Mouse (Mus musculus): ENCODE data around the gene Pdia3. TPM values are rescaled to one million over a fixed set of nuclear protein-coding genes. Genes with fewer than 3 reads are reported as not detected.
A peak's percentile ranks its signal among the peaks of the same experiment; 100 is the strongest.
"Not testable (repeated sequence)": the region's sequence is repeated elsewhere in the genome, so short reads cannot be mapped to it uniquely, and the experiment has no call there.

Gene Pdia3
- total RNA-seq, 2 experiments from 2014 or later: 188 to 192 TPM

DNA sequence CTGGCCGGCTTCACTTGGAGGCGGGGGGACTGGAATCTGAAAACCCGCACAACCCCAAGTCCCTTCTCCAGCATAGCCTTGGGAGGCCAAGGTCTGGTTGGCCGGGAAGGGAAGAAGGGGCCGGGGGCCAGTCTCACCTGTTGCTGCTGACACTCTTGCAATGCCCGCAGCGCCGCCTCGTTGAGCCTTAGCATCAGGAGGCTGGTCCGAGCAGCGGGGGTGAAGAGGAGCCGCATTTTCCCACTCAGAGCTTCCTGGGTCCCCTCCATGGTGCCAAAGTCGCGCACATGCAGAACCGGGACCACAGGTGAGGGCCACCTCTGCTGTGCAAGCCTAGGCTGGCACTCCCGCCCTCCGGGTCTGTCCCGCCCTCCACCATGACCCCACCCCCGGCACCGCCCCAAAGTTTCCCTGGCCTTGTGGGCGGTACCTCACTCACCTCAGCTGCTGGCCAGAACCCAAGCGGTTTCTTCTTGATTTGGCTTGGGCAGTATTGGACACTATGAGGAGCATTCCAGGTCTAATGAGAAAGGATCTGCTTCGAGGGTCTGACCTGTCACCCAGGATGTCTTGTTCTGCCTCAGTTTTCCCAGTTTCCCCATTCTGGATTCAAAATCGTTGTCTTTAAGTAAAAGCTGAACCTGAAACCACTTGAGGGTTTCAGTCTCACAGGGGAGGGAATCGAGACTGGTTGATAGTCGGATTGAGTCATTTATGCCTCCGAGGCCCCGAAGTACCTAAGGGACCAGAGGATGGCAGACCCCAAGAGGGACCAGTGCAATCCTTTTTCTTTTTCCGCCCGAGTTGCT, 28.9 kb downstream of the Pdia3 start:
- no peak for DNase-seq (ENCODE audit: low spot score in 2 of 2)

DNA sequence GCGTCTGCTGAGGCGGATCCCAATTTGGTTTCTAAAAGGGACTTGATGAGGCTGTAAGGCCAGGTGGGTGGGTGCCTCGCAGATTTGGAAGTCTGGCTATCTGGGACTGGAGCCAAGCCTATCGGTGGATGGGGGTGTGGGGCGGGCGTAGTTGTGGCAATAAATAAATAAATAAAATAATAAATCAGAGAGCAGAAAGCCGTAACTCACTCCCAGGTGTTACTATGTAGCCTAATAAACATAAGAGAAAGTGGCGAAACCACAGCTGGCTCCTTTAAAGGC, 29.4 kb downstream of the Pdia3 start:
- DNase-seq (ENCODE audit: low spot score in 2 of 2): no peak

DNA sequence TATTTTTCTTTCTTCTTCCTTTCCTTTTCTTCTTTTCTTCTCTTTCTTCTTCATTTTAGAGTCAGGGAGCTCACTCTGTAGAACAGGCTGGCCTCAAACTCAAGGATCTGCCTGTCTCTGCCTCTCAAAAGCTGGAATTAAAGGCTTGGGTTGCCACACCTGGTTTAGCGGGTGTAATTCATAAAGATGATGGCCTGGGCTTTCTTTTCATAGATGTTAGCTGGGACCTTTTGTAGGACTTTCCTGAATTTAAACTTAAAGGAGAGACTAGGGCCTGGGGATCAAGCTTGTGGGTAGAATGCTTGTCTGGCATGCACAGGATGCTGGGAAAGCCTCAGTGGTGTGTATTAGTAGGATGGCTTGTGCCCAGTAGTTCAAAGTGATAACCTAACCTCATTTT, 30.6 kb downstream of the Pdia3 start, which contains the start of gene Ell3:
TSS of gene Ell3 (minus strand) at position 101 of the 400 bp plus-strand sequence.
- DNase-seq (ENCODE audit: low spot score in 2 of 2): no peak

DNA sequence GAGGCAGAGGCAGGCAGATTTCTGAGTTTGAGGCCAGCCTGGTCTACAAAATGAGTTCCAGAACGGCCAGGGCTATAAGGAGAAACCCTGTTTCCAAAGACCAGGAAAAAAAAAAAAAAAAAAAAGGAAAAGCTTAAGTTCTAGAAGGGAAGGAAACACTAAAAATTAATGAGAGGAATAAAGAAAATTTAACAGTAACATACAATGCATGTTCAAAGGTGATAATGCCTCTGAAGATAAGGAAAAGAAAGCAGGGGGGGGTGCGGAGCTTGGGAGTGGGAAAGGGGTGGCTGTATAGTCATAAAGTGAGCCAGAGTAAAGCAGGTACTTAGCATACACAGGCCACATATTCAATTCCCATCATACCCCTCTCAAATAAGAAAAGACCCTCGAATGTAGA, 31.5 kb downstream of the Pdia3 start:
- DNase-seq (ENCODE audit: low spot score in 2 of 2): no peak

DNA sequence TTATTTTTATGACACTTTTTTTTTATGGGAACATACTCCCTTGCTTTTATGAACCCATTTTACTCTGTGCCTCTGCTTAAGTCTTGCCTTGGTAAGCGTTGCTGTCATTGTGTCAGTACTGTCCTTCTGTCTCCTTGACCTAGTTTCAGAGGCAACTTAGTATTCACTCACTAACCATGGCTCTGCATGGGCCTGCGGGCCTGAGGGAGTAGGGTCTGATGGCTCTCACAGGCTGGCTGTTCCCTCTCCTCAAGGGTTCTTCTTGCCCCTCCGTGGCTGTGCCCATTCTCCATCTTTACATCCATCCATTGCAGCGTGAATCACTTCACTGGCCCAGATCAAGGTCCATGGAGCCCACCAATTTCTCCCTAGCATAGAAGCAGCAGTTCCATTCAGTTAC, 32.9 kb downstream of the Pdia3 start:
- no peak for DNase-seq (ENCODE audit: low spot score in 2 of 2)

DNA sequence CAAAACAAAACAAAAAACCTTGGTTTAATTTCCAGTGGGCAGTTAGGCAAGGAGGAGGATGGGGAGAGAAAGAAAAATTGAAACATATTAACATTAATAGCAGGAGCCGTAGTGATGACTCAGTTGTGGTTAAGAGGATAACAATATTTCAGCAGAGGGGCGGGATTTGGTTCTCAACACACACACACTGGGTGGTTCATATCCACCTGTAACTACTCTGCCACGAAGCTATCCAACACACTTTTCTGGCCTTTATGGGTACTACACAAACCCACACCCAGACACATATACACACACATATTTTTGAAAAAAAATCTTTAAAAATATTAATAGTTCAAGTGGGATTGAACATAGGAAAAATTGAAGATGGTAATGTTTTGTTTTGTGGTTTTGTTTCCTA, 33.4 kb downstream of the Pdia3 start:
- DNase-seq (ENCODE audit: low spot score in 2 of 2): no peak

DNA sequence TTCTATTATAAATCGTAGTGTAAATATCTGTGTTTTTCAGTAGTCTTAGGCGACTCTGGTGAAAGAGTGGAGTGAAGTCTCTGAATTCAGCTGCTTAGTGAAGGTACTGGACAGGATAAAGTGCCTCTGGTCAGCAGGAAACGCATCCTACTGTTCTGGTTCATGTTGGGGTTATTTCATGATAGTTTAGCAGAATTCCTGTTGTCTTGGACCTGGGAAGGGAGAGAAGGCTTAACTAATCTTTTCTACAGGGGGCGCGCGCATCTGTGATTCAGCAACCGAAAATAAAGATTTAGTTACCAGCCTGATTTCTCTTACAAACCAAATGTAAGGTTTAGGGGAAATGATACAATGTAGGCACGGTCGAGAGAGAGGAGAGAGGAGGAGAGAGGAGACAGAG, 34.6 kb downstream of the Pdia3 start:
- DNase-seq (ENCODE audit: low spot score in 2 of 2): peak; percentile 29 to 36

DNA sequence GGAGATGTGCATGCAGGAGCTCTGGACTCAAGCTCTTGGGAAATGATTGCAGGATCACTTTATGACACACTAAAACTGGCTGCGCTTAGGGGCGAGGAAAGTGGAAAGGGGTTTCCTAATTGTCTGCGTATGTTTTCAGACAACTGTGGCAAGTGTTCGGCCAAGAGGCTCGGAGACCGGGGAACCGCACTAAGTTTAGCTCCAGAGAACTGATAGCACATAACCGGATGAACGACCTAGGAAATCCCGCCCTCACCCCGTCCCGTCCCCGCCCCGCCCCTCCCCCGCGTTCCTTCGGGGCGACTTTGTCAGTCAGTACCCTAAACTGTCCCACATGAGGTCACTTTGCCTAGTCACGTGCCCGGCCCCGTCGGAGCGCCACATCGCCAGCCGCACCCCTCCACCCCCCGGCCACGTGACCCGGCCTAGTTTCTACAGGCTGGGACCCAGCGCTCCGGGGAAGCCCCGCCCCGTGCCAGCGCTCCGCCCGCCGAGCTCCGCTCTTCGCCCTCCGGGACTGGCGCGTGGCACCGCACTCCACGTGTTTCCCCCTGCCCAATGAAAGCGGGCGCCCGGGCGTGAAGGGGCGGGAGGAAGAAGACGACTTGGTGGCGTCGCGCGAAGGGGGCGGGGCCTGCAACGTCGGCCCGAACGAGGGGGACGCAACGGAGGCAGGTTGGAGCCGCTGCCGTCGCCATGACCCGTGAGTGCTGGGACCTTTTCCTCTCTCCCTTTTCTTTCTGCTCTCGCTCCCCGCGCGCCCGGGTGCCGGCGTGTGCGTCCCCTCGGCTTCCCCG, 35.4 kb downstream of the Pdia3 start, which contains the start of gene Serf2:
TSS of gene Serf2 (plus strand) at position 457 of the 797 bp plus-strand sequence.
- peak; percentile 96 to 99 for DNase-seq (ENCODE audit: low spot score in 2 of 2)

DNA sequence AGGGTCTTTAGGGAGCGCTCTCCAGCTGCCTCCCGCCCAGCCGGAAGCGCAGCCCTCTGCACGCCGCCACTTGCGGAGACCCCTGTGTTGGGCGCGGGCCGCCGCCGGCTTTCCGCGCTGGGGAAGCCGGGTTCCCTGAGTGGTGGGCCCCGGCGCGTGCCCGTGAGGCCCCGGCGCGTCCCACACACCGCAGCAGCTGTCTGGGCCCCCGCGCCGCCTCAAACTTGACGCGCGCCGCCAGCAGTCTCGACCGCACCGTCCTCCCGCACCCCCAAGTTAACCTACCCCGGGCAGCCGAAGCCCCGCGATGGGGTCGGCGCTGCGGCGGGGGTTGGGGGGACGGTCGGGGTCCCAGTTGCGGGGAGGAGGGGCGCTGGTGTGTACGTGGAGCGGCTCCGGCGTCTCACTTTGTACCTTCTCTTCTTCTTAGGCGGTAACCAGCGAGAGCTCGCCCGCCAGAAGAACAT, 36.0 kb downstream of the Pdia3 start:
- DNase-seq (ENCODE audit: low spot score in 2 of 2): peak; percentile 25 to 53

DNA sequence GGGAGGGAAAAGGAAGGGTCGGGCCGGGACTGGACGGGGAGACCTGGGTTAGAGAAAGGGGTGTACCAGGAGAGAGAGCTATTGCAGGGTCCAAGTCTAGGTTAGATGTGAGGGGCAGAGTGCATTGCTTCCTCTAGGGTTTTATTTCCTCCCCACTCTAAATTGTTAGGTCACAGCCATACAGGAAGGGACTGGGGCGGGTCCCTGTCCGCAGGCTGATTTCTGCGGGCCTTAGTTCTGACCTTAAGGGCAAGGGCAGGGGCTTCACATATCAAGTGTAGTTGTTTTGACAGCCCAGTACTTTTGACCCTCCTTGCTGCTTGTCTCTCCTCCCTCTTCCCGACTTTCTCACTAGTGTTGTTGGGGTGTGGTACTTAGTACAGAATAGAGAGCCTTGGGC, 36.5 kb downstream of the Pdia3 start:
- no peak for DNase-seq (ENCODE audit: low spot score in 2 of 2)

DNA sequence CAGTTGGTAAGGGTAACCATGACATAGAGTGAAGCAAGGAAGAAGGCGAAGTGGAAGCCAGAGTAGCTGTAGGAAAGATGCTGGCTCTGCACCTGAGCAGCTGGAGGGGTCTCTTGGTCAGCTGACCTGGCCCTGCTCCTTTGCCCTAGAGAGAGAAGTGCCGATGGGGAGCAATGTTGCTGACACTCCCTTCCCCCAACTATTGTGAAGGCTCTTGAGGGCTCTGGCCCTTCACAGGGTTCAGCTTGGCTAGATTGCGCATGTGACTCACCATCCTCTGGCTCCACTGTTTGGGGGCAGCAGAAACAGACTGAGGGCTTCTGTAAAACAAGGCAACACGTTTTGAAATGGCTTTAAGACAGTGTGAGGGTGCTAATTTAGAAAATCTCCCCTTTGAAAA, 38.8 kb downstream of the Pdia3 start:
- no peak for DNase-seq (ENCODE audit: low spot score in 2 of 2)

DNA sequence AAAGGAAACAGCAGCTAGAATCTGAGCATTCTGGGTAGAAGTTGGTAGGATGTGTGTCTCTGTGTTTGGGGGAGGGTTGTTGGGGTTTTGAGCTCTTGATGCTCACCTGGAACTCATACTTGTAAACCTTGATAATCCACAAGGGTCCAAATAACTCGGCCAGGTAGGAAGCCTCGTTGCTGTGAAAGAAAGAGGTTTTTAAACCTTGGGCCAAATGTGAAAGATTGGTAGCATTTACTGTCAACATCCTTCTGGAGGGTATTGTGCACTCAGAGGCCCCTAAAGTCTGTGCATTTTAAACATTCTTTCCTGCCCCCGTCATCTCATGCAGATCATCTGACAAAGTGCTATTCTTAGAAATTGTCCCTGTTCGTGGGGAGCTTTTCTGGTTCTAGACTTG, 39.4 kb downstream of the Pdia3 start, which contains the start of gene Hypk:
TSS of gene Hypk (plus strand) at position 301 of the 400 bp plus-strand sequence.
- no peak for DNase-seq (ENCODE audit: low spot score in 2 of 2)

DNA sequence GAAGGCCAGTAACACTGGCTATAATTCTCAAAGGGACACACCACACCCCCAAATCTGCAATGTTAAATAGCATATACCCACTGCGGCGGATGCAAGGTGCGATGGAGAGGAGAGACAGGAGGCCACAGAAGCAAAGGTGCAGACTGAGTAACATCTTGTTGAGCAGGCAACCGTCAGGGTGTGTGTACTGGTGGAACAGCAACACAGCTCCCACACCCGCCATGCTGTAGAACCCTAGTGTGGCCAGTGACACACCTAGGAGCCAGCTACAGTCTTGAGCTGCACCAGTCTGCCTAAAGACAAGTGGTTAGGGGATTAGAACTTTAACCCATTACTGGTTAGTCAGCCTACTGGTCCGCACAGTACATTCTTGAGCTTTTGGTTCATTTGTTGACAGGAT, 40.3 kb downstream of the Pdia3 start:
- DNase-seq (ENCODE audit: low spot score in 2 of 2): no peak

DNA sequence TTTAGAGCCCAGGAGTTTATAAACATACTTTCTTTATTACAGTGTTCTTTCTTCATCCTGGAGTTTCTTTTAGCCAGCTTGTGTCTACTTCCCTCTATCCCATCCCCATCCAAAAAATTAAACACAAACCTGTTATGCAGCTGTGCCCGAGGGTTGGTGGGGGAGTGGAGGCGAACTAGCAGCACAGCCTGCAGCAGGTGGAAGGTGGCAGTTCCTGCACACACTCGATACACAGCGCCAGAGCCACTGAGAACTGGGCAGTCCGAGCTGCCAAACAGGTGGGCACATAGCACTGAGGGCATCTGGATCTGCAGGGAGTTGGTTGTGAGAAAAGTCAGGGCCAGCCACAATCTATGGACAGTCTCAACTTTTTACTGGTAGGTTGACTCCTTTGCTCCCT, 42.0 kb downstream of the Pdia3 start:
- no peak for DNase-seq (ENCODE audit: low spot score in 2 of 2)

DNA sequence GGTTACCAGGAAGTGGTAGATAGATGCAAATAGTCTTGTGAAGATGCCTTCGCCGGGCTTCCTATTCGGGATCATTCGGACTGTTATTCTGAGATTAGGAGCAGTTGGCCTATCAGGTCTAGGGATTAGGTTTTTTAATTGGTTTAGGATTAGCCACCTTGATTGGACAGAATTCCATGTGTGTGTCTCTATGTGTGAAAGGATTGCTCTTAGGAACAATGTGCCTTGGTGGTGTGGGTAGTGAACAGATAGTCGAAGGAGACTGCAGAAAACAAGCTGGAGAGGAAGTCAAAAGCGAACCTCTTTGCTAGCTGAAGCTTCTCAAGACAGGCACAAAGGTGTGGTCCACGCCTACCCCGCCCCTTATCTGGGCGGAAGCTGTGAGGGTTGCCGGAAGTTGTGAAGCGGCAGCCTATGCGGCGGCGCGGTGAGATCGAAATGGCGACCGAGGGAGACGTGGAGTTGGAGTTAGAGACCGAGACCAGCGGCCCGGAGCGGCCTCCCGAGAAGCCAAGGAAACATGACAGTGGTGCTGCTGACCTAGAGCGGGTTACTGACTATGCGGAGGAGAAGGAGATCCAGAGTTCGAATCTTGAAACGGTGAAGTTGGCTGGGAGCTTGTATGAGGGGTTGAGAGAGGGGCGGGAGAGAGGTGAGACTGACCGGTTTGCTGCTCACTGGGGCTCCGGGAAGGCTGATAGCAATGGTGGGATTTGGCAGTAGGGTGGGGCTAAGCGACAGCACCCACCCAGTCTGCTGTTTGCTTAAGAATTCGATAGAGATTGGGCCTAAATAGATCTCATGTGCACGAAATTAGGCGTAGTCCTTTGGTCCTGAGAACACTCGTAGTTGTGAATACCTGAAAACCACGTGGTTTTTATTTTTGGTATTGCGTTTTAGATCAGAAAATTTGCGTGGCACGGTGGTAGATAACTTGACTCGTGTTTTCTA, 43.4 kb downstream of the Pdia3 start, which contains the start of gene Serinc4:
TSS of gene Serinc4 (minus strand) at position 90 of the 951 bp plus-strand sequence.
- DNase-seq (ENCODE audit: low spot score in 2 of 2): peak; percentile 80 to 87

DNA sequence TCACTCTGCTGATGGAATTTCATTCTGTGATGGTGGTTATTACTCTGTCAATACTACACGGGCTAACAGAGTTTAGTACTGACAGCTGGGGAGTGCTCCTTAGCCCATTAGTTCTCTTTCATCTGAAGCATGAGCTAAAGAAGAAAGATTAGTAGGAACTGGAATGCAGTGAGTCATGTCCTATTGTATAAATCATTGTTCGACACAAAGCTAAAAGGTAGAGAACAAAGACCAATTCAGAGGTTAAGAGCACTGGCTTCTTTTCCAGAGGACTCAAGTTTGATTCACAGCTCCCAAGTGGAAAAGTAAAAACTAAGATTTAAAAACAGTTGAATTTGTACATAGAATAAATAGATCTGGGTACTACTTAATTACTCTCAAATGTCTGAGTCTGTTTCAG, 46.5 kb downstream of the Pdia3 start:
- no peak for DNase-seq (ENCODE audit: low spot score in 2 of 2)

DNA sequence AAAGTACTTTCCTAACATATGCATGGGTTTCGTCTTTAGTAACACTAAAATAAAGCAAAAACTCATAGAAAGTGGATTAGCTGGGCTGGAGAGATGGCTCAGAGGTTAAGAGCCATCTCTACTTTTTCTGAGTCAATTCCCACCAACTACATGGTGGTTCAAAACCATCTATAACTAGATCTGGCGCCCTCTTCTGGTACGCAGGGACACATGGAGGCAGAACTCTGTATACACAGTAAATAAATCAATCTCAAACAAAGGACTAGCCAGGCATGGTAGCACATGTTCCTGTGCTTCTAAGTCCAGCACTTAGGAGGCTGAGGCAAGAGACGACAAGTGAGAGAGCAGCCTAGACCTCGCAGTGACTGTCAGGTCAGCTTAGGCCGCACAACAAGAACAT, 55.4 kb downstream of the Pdia3 start:
- DNase-seq (ENCODE audit: low spot score in 2 of 2): not testable (repeated sequence)

DNA sequence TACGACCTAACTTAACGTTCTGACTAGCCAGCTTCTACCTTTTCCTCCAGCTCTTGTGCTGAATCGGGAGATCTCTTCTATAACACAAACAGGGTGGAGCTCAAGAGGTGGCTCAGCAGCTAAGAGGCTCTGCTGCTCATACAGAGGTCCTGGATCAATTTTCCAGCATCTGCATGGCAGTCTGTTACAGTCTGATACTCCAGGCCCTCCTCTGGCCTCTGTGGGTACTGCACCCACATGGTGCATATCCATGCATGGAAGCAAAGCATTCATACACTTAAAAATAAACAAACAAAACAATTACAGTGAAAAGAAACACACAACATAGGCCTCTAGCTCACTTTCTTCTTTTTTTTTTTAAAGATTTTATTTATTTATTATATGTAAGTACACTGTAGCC, 59.2 kb downstream of the Pdia3 start:
- DNase-seq (ENCODE audit: low spot score in 2 of 2): not testable (repeated sequence)

DNA sequence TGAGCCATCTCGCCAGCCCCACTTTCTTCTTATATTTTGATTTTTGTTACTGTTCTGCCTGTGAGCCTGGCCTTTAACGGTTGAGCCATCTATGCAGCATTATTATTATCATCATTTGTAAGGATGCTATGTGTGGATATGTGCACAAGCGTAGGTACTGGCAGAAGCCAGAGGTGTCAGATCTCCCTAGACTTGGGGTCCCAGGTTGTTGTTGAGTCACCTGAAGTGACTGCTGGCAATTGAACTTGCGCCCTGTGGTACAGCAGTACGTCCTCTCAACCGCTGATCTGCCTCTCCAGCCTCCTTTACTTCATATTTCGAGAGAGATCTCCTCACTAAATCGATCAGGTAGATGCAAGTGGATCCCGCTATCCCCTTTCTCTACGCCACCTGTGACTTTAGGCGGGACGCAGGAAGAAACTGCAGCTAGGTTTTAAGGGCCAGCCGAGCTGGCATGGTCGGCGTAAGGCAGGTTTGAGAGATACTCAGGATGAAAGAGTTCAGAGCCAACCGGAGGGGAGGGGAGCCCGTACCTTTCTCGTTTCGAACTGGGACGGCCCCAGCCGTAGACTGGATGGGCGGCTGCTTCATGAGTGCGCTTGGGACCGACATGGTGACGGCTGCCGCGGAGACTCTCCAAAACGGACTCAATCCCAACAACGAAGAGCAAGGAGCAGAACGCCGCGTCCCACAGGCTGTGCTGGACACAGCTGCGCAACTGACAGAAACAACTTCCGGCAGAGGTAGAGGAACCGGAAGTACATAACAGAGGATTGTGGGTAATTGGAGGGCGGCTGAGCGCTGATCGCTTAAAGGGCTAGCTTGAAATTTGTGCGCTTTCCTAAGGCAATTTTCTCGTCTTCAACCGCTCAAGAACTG, 60.0 kb downstream of the Pdia3 start, which contains the start of gene Mfap1b:
TSS of gene Mfap1b (minus strand) at position 767 of the 879 bp plus-strand sequence.
- DNase-seq (ENCODE audit: low spot score in 2 of 2): peak; percentile 75 to 86

DNA sequence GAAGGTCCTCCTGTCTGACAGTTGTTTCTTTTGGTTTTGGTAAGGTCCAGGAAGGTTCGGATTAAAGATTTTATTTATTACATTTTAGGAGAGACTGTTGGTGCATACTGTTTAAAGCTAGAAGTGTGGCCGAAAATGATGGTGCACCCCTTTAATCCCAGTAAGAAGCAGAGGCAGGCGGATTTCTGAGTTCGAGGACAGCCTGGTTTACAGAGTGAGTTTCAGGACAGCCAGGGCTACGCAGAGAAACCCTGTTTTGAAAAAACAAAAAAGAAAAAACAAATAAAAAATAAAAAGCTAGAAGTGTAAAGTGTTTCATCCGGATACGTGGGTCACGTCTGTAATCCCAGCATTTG, 60.6 kb downstream of the Pdia3 start:
- DNase-seq (ENCODE audit: low spot score in 2 of 2): no peak
